Mouse (Mus musculus) stomach, postnatal 0 days (tissue): ENCODE measurements around the gene Cenpp.

ENCODE experiments used
- CTCF ChIP-seq: IDR thresholded peaks from 2 replicates; pipeline ENCODE4 v1.5.1; 2016; ENCODE audit warnings: antibody characterized with exemption, low read depth, mild to moderate bottlenecking, moderate library complexity
- EP300 ChIP-seq: optimal IDR thresholded peaks from 2 replicates; pipeline ENCODE3; 2016; ENCODE audit warnings: antibody characterized with exemption

DNA sequence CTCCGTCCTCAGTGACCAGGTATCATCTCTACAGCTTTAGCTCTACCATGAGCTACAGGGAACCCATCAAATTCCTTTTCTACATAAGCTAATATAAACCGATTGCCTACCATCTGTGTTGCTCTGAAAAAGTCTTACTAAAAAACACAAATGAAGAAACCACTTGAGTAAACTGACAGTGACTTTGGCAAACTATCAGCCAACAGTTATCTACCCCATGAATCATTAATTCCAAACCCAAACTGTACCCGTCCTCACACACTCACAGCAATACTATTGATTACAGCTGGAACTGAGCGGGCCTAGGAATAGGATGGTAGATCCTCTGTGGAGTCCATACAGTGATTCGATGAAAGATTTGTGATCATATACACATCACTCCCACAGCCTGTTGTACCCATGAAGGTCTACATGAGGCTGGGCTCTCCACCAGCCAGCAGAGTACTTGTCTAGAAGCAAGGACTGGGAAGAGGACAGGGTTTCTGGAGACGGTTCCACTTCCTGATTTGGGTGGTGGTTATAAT, 173.7 kb downstream of the Cenpp start:
- TF ChIP-seq EP300 (no peak), CTCF (no peak)
